Mouse (Mus musculus): ENCODE data around the gene Ripply2. TPM values are rescaled to one million over a fixed set of nuclear protein-coding genes. Genes with fewer than 3 reads are reported as not detected.

Gene Ripply2
- polyA plus RNA-seq, 1 experiment from 2014 or later = 0.67 TPM

DNA sequence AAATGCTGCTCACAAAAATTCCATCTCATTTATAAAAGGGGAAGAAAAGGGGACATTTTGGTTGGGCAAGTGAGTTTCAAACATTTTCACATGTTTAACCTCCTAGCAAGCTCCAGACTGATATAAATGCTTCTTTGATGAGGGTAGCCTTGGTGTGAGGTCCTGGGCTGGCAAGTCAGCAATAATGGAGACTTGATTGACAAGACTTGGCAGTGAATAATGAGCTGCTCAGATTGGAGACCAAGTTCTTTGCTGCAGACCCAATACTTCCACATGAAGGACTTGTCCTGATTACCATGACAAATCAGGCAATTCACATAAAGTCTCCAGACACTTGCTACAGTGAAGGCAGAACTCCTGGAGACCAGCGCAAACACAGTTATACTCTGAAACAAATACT is 6.4 kb upstream of the Ripply2 start:
- Histone ChIP-seq H3K9me3 (ENCODE audit: control insufficient read depth, low read length) (no peaks in the 10 kb centered on the region), H3K27me3 (ENCODE audit: control insufficient read depth, insufficient read depth, low read length) (no peaks in the 10 kb centered on the region; the same call in 1 of the 2 replicates), H3K4me1 (ENCODE audit: control insufficient read depth, insufficient read depth, low read length) (no peaks in the 10 kb centered on the region), H3K4me2 (no peak overlapping the region), H3K27ac (ENCODE audit: low read depth, low read length) (no peak overlapping the region), H3K9ac (ENCODE audit: low read length) (no peak overlapping the region), H3K4me3 (ENCODE audit: low read depth, low read length) (no peak overlapping the region), H3K36me3 (ENCODE audit: control insufficient read depth, insufficient read depth, low read length) (no peaks in the 10 kb centered on the region)
- ATAC-seq (ENCODE audit: low FRiP score) = no peak
- DNase-seq (ENCODE audit: low spot score, missing footprints) = no peak
- WGBS = 88% methylated on average over 1 of the region's 1 CpGs

DNA sequence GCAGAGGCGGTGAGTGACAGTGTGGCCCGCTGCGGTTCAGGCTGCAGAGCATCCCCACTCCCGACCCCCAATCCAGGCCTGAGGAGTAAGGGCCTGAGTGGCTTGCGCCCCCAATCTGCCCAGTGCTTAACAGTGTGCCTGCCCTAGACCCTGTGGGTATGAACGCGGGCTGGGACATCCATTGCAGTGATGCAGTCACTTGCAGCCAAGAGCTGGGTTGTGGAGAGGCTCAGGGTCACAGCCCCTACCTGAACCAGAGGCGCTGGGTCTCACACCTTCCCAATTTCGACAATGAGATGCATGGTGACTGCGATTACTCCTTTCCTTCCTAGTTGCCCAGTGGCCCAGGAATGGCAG is 579 bp downstream of the Ripply2 start:
- Histone ChIP-seq H3K36me3 (ENCODE audit: control insufficient read depth, insufficient read depth, low read length) (no peaks in the 10 kb centered on the region), H3K4me2 (peak overlapping the region; percentile 89), H3K9me3 (ENCODE audit: control insufficient read depth, low read length) (no peaks in the 10 kb centered on the region), H3K9ac (ENCODE audit: low read length) (peak overlapping the region; percentile 67), H3K4me3 (ENCODE audit: low read depth, low read length) (peak overlapping the region; percentile 52), H3K27ac (ENCODE audit: low read depth, low read length) (no peak overlapping the region), H3K4me1 (ENCODE audit: control insufficient read depth, insufficient read depth, low read length) (no peaks in the 10 kb centered on the region; the same call in 1 of the 2 replicates), H3K27me3 (ENCODE audit: control insufficient read depth, insufficient read depth, low read length) (peaks cover 16% of the 10 kb centered on the region)
- 5% methylated on average over 10 of the region's 10 CpGs for WGBS
- ATAC-seq (ENCODE audit: low FRiP score) = peak; percentile 84
- no peak for DNase-seq (ENCODE audit: low spot score, missing footprints)

DNA sequence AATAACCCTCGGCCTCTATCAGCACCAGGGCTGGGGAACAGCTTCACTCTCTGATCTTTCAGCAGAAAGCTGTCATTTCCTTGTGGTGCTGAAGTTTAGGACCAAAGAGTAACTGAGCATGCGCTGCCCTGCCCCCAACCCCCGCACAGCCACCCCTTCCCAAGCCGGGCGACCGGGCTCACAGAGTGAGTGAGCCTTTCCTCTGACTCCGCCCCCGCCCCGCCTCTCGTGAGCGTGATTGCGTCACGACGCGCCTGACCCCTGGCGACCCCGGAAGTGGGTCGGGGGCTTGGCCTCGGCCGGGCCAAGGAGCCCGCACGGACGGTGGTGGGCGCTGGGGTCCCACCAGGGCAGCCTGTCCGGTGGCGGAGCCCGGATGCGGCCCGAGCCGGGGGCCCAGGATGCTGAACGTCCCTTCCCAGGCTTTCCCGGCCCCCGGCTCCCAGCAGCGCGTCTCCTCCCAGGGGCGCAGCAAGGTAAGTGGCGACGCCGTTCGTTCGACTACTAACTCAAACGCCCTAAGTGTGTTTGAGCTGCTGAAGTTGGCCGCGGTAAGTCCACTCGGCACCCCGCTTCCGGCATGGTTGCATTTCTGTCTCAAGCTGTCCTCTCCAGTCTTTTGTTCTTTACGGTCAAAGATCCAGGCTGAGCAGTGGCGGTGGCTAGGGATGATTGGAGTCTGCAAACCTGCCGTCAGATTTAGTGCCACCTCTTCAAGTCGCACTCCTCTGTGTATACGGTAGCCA is 6.6 kb downstream of the Ripply2 start, which contains the start of gene Cyb5r4:
Gene Cyb5r4, plus strand, starts transcription at position 237 of the 746 bp plus-strand sequence.
- Histone ChIP-seq H3K27me3 (ENCODE audit: control insufficient read depth, insufficient read depth, low read length) (no peaks in the 10 kb centered on the region), H3K4me2 (peak within 1 kb of the TSS; percentile 53), H3K4me3 (ENCODE audit: low read depth, low read length) (peak within 1 kb of the TSS; percentile 64), H3K4me1 (ENCODE audit: control insufficient read depth, insufficient read depth, low read length) (peaks cover 12% of the 10 kb centered on the region), H3K9me3 (ENCODE audit: control insufficient read depth, low read length) (no peaks in the 10 kb centered on the region), H3K9ac (ENCODE audit: low read length) (peak within 1 kb of the TSS; percentile 79), H3K36me3 (ENCODE audit: control insufficient read depth, insufficient read depth, low read length) (no peaks in the 10 kb centered on the region), H3K27ac (ENCODE audit: low read depth, low read length) (no peak within 1 kb of the TSS)
- DNase-seq (ENCODE audit: low spot score, missing footprints) = peak; percentile 100
- ATAC-seq (ENCODE audit: low FRiP score) = peak; percentile 100
- under 1% methylated on average over 52 of the region's 52 CpGs for WGBS

DNA sequence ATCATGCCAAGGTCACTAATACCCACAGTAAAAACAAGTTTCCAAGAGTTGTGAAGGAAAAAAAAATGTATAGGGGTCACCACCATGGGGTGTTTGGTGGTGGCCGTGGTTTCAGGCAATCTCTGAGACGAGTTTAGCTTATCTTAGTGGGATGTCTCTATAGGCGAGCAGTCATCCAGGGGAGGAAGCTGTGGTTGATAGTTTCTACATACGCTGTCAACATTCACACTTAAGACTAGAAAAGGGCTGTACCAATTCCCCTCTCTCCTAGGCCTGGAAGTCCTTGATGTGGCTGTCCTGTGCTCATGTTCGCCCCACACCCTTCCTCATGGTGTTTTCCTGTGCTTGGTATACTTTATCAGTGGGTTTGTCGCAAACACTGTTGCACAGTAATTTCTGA is 10.4 kb downstream of the Ripply2 start:
- Histone ChIP-seq H3K4me3 (ENCODE audit: low read depth, low read length) (no peak overlapping the region), H3K9ac (ENCODE audit: low read length) (no peak overlapping the region), H3K4me2 (no peak overlapping the region), H3K27ac (ENCODE audit: low read depth, low read length) (no peak overlapping the region), H3K4me1 (ENCODE audit: control insufficient read depth, insufficient read depth, low read length) (peaks cover 12% of the 10 kb centered on the region), H3K9me3 (ENCODE audit: control insufficient read depth, low read length) (no peaks in the 10 kb centered on the region), H3K36me3 (ENCODE audit: control insufficient read depth, insufficient read depth, low read length) (peaks cover 3% of the 10 kb centered on the region; the same call in 1 of the 2 replicates), H3K27me3 (ENCODE audit: control insufficient read depth, insufficient read depth, low read length) (no peaks in the 10 kb centered on the region)
- DNase-seq (ENCODE audit: low spot score, missing footprints) = no peak
- no peak for ATAC-seq (ENCODE audit: low FRiP score)
- WGBS = 73% methylated on average over 6 of the region's 6 CpGs

DNA sequence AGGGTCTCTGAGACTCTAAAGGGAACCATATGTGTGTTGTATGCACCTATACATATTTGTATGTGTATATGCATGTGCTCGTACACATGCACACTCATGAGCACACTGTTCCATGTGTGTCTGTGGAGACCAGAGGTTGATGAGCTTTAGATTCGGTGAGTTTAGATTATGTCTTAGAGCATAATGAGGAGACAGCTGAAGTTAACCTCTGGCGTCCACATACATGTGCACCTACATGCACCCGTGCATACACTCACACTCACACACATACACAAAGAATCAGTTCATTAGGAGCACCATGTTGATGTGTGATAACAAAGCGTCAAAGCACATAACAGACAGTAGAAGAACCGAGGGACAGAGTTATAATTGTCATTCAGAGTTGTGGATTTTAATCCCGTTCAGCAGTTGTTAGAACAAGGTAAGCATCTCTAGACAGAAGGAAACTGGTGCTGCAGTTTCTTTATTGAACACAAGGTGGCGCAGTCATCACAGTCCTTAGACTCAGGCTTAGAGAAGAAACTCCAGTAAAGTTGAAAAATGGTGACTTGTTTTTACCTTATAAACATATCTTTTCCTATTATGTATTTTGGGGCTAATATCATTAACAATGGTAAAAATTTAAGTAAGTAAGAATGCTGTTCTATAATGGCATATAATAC is 12.2 kb downstream of the Ripply2 start:
- Histone ChIP-seq H3K9me3 (ENCODE audit: control insufficient read depth, low read length) (no peaks in the 10 kb centered on the region), H3K4me1 (ENCODE audit: control insufficient read depth, insufficient read depth, low read length) (peaks cover 9% of the 10 kb centered on the region), H3K27me3 (ENCODE audit: control insufficient read depth, insufficient read depth, low read length) (no peaks in the 10 kb centered on the region), H3K27ac (ENCODE audit: low read depth, low read length) (no peak overlapping the region), H3K9ac (ENCODE audit: low read length) (no peak overlapping the region), H3K4me2 (no peak overlapping the region), H3K4me3 (ENCODE audit: low read depth, low read length) (no peak overlapping the region), H3K36me3 (ENCODE audit: control insufficient read depth, insufficient read depth, low read length) (peaks cover 3% of the 10 kb centered on the region; the same call in 1 of the 2 replicates)
- DNase-seq (ENCODE audit: low spot score, missing footprints) = peak; percentile 98
- 46% methylated on average over 8 of the region's 8 CpGs for WGBS
- ATAC-seq (ENCODE audit: low FRiP score) = peak; percentile 71; the same call in 1 of the 2 replicates

DNA sequence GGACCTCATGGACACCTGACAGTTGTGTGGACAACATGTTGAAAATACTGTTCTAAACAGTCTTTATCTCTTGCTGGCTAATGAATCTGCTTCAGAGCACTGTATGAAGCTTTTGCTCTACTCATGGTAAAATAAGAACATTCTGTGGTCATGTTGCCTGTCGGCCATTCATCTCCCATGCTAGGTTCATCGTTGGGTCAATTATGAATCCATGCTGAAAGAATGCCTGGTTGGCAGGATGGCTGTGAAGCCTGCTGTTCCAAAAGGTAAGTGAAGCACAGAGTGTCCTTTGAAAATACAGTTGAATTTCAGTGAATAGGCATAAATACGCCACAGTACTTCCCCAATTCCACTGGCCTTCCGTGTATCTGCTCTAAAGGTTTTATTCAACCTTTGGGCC is 16.9 kb downstream of the Ripply2 start:
- ATAC-seq (ENCODE audit: low FRiP score) = no peak
- WGBS = 91% methylated on average over 4 of the region's 4 CpGs

DNA sequence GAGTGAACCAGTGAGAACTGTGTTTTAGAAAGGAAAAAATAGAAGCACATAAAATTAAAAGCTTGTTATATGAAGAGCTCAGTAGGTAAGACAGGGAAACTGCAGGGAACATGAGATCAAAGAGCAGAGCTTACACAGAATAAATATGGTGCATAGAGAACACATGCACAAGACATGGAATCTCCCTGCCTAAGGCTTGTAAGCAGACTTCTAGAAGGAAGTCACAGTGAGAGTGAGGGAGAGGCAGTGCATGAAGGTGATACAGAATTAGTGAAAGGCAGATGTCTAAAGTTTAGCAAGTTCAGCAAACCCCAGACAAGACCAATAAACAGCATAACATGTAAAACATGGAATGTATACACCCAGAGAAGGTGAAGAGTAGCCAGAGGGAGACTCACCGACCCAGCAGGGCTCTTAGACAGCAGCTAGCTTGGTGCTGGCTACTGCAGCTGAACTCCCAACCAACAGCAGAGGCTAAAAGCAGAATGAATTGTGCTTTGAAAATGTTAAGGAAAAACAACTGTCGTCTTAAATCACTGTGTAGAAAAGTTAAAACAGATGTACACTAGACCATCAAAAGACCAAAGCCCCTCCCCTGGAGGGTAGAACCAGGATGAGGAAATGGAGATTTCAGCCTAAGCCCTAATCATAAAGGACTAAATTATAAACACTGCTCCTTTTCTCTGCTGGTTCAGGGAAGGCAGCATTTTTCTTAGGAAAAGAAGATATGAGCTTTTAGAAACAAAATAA is 19.7 kb downstream of the Ripply2 start:
- Histone ChIP-seq H3K4me3 (ENCODE audit: low read depth, low read length) (no peak overlapping the region), H3K27me3 (ENCODE audit: control insufficient read depth, insufficient read depth, low read length) (no peaks in the 10 kb centered on the region), H3K36me3 (ENCODE audit: control insufficient read depth, insufficient read depth, low read length) (no peaks in the 10 kb centered on the region), H3K4me2 (no peak overlapping the region), H3K9me3 (ENCODE audit: control insufficient read depth, low read length) (no peaks in the 10 kb centered on the region), H3K4me1 (ENCODE audit: control insufficient read depth, insufficient read depth, low read length) (no peaks in the 10 kb centered on the region), H3K27ac (ENCODE audit: low read depth, low read length) (no peak overlapping the region), H3K9ac (ENCODE audit: low read length) (no peak overlapping the region)
- WGBS = 76% methylated on average over 2 of the region's 2 CpGs
- ATAC-seq (ENCODE audit: low FRiP score) (no peak), DNase-seq (ENCODE audit: low spot score, missing footprints) (no peak)

More for the DNA sequence above, 16.9 kb downstream of the Ripply2 start:
- no peak overlapping the region for H3K9ac ChIP-seq (ENCODE audit: low read length)
- H3K27ac ChIP-seq (ENCODE audit: low read depth, low read length) = no peak overlapping the region
- no peaks in the 10 kb centered on the region for H3K27me3 ChIP-seq (ENCODE audit: control insufficient read depth, insufficient read depth, low read length)
- no peaks in the 10 kb centered on the region for H3K4me1 ChIP-seq (ENCODE audit: control insufficient read depth, insufficient read depth, low read length)
- no peak overlapping the region for H3K4me3 ChIP-seq (ENCODE audit: low read depth, low read length)
- DNase-seq (ENCODE audit: low spot score, missing footprints) = no peak
- H3K9me3 ChIP-seq (ENCODE audit: control insufficient read depth, low read length) = no peaks in the 10 kb centered on the region
- peaks cover 3% of the 10 kb centered on the region; the same call in 1 of the 2 replicates for H3K36me3 ChIP-seq (ENCODE audit: control insufficient read depth, insufficient read depth, low read length)
- H3K4me2 ChIP-seq = no peak overlapping the region

DNA sequence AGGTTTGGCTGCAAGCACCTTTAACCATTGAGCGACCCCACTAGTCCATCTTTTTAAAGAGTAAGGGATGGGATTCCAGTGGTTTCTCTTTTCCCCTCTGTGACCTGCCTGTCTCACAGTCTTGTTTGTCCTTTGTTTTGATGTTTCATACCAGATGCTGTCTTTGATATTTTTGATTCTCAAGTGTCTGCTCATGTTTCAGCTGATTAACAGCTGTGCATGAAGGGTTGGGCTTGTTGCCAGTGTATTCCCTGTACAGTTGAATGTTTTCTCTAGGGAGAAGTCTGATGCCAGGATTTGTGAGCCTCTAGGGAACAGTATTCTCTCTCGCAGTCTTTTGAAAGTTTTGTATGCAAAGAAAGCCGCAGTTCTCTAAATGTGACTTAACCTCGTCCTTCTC is 34.1 kb downstream of the Ripply2 start:
- Histone ChIP-seq H3K4me2 (no peak overlapping the region), H3K9ac (ENCODE audit: low read length) (no peak overlapping the region), H3K4me1 (ENCODE audit: control insufficient read depth, insufficient read depth, low read length) (no peaks in the 10 kb centered on the region), H3K9me3 (ENCODE audit: control insufficient read depth, low read length) (no peaks in the 10 kb centered on the region), H3K4me3 (ENCODE audit: low read depth, low read length) (no peak overlapping the region), H3K36me3 (ENCODE audit: control insufficient read depth, insufficient read depth, low read length) (0 out of 2 replicates have a peak, but pooled peaks cover 2% of the 10 kb centered on the region), H3K27me3 (ENCODE audit: control insufficient read depth, insufficient read depth, low read length) (no peaks in the 10 kb centered on the region), H3K27ac (ENCODE audit: low read depth, low read length) (no peak overlapping the region)
- WGBS = 73% methylated on average over 4 of the region's 4 CpGs
- DNase-seq (ENCODE audit: low spot score, missing footprints) (no peak), ATAC-seq (ENCODE audit: low FRiP score) (no peak)
